Mouse (Mus musculus): Measurements from ENCODE around the gene Kcnh1.

GRCm38 (mm10) chr1:192220156-192220555, 29.6 kb downstream of the Kcnh1 start:
- TF ChIP-seq CTCF (IDR thresholded peaks at IDR 0.05; ENCODE audit: low read depth, low read length) = no peak
- TF ChIP-seq TAL1 (conservative IDR thresholded peaks at IDR 0.05; ENCODE audit: low read depth, low read length) = no peak
- TF ChIP-seq GATA1 (IDR thresholded peaks at IDR 0.05; ENCODE audit: borderline replicate concordance, low read length) = no peak

All from G1E (cell line).